Mouse (Mus musculus) embryo, embryonic 10.5 days (tissue): Measurements from ENCODE around the gene Asna1.
A peak's percentile ranks its signal among the peaks of the same experiment; 100 is the strongest.

Experiments
- DNase-seq: peaks from one replicate; pipeline ENCODE4 v3.0.0-alpha.2; 2015; ENCODE audit warnings: low spot score

The Asna1 gene

GRCm38 (mm10) chr8:84973803-84974542 is 51.1 kb downstream of the Asna1 start:
- DNase-seq: peak; percentile 82

DNA sequence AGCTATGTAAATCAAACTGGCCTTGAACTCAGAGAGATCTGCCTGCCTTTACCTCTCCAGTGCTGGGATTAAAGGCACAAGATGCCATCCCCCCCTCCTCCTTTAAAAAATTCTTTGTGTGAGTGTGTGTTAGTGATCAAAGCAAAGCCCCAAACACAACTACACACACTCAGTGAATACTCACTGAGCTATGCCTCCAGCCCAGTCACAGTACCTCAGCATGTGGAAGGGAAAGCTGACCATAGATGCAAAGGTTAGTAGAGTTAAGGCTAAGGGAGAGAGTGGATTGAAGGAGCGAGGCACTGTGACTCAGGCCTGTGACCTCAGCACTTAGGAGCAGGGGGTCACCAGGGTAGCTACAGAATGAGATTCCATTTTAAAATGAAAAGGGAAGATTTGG is 52.0 kb downstream of the Asna1 start:
- DNase-seq: no peak

- no peak for DNase-seq
These were observed 54.2 kb downstream of the Asna1 start for GRCm38 (mm10) chr8:84970913-84971312.

GRCm38 (mm10) chr8:84970135-84970790 is 54.8 kb downstream of the Asna1 start:
- peak; percentile 64 for DNase-seq

- peak; percentile 85 for DNase-seq
These were observed 55.6 kb downstream of the Asna1 start, which contains the start of the genes Gm49661, Prdx2 and Rnaseh2a for GRCm38 (mm10) chr8:84969241-84970134. TSS of gene Gm49661 (minus strand) at chr8:84969433. TSS of gene Prdx2 (plus strand) at chr8:84969587. TSS of gene Rnaseh2a (minus strand) at chr8:84969767.

DNA sequence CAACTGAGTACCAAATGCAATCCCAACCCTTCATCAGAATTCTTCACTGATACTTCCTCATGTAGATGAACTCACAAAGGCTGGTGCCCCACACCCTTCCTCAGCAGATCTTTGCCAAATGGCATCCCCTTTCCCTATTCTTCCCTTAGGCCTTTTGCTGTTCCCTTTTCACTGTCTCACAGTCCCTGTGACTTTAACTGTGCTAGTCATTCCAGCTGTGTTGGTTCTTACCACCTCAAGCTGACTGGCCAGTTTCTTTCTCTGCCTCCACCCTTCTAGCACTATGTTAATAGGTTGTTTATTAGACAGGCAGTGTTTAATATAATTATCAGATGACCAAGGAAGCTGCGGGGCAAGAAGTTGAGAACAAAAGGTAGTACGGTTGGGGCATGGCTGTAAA is 56.4 kb downstream of the Asna1 start:
- DNase-seq: peak; percentile 31
